Mouse (Mus musculus) forebrain, embryonic 14.5 days (tissue): ENCODE data around the gene Phlda3. TPM values are rescaled to one million over a fixed set of nuclear protein-coding genes. Genes with fewer than 3 reads are reported as not detected.

Experiments
- ATAC-seq: fragments of 200-750 bp; cut with Nextera tagmentation; 2 replicates; pipeline ENCODE4 v1.8.0; 2017; ENCODE audit warnings: mild to moderate bottlenecking, moderate library complexity
- DNase-seq: peaks from one replicate; pipeline ENCODE4 v3.0.0-alpha.2; 2015; ENCODE audit warnings: low spot score
- H3K27ac ChIP-seq: fragments of 300-500 bp; sonication (generic); 2 replicates; pipeline ENCODE4 v1.5.1; 2014; ENCODE audit warnings: low read depth, mild to moderate bottlenecking, control low read depth, low read length, moderate library complexity
- H3K27me3 ChIP-seq: fragments of 300-500 bp; sonication (generic); replicated peaks from 2 replicates; pipeline ENCODE4 v1.6.1; 2014; ENCODE audit warnings: low read length, control low read depth, mixed read lengths; ENCODE audit not compliant: control insufficient read depth, insufficient read depth
- H3K36me3 ChIP-seq: fragments of 300-500 bp; sonication (generic); 2 replicates; pipeline ENCODE4 v1.6.1; 2014; ENCODE audit warnings: low read length, control low read depth; ENCODE audit not compliant: control insufficient read depth, insufficient read depth
- H3K4me1 ChIP-seq: fragments of 300-500 bp; sonication (generic); 2 replicates; pipeline ENCODE4 v1.6.1; 2014; ENCODE audit warnings: antibody characterized with exemption, low read length, control low read depth; ENCODE audit not compliant: control insufficient read depth, insufficient read depth
- H3K4me2 ChIP-seq: fragments of 300-500 bp; sonication (generic); 2 replicates; pipeline ENCODE4 v1.6.1; 2014; ENCODE audit warnings: mild to moderate bottlenecking, control low read depth, low read length
- H3K4me3 ChIP-seq: fragments of 300-500 bp; sonication (generic); 2 replicates; pipeline ENCODE4 v1.5.1; 2014; ENCODE audit warnings: low read depth, low read length, control low read depth
- H3K9ac ChIP-seq: fragments of 300-500 bp; sonication (generic); 2 replicates; pipeline ENCODE4 v1.6.1; 2014; ENCODE audit warnings: mild to moderate bottlenecking, low read length, control low read depth, moderate library complexity
- H3K9me3 ChIP-seq: fragments of 300-500 bp; sonication (generic); replicated peaks from 2 replicates; pipeline ENCODE4 v1.6.1; 2016; ENCODE audit warnings: low read length, control low read depth, mixed read lengths; ENCODE audit not compliant: control insufficient read depth
- WGBS: fragments of 180-500 bp; shearing (Covaris S2); extraction: QIAGEN DNeasy Blood & Tissue Kit; methylation state at CpG from one replicate; pipeline ENCODE4 v1.1.7; 2014; 5-methylcytosine and 5-hydroxymethylcytosine counted together
- polyA plus RNA-seq: library from polyadenylated mRNA; unstranded; fragments of >200 nt; fragmentation: Nextera tagmentation; extraction: Ambion mirVana; gene quantifications from 2 replicates; pipeline ENCODE4 v1.2.1, GENCODE M21; 2014

The Phlda3 gene
- polyA plus RNA-seq = 16.4 and 17.4 TPM in 2 replicates

DNA sequence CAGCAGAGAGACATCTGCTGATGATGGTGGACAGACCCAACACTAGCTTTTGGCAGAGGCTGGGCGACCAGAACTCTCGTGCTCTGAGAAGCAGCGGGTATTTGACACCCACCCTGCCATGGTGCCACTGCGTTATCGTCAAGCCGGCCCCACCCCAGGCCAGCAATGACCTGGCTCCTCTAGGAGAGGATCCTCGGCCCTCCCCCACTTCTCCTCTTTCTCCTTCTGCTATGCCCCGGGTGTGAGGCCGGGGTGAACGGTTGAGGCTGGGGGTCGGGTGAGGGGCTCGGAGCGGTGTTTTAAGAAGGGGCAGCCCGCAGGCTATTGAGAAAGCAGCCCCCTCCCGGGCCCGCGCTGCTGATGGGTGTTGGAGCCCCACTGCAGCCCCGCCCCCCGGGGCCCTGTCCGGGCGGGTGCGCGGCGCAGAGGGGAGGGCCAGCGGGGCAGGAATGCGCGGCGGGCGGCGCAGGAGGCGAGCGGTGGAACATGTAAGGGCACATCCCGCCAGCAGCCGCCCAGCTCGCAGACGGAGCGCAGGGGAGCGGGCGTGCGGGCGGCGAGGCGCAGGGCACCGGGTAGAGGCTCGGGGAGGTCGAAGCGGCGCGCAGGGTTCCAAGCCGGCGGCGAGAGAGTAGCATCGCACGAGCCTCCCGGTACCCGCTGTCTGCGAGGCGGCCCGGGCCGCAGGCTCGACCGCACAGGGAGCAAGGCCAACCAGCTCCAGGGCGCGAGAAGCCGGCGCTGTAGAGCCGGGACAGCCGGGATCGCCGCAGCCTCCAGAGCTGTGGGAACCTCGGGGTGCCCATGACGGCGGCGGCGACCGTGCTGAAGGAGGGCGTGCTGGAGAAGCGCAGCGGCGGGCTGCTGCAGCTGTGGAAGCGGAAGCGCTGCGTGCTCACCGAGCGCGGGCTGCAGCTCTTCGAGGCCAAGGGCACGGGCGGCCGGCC, at the start of gene Phlda3:
TSS of gene Phlda3 (plus strand) at position 475 of the 947 bp plus-strand sequence.
- Histone ChIP-seq H3K27ac (peak within 1 kb of the TSS; percentile 60; the same call in 1 of the 2 replicates), H3K4me1 (peaks cover 10% of the 10 kb centered on the region), H3K36me3 (no peaks in the 10 kb centered on the region), H3K9me3 (no peaks in the 10 kb centered on the region), H3K4me2 (peak within 1 kb of the TSS; percentile 97), H3K4me3 (peak within 1 kb of the TSS; percentile 57), H3K27me3 (no peaks in the 10 kb centered on the region), H3K9ac (peak within 1 kb of the TSS; percentile 80)
- DNase-seq (peak; percentile 64), ATAC-seq (peak; percentile 88)
- under 1% methylated on average over 82 of the region's 90 CpGs for WGBS

GRCm38 (mm10) chr1:135719486-135719885, 46.4 kb upstream of the Phlda3 start:
- no peak overlapping the region for H3K4me2 ChIP-seq
- H3K4me1 ChIP-seq = no peaks in the 10 kb centered on the region
- DNase-seq (peak; percentile 83), ATAC-seq (peak; percentile 72)
- H3K27me3 ChIP-seq = no peaks in the 10 kb centered on the region
- no peak overlapping the region for H3K27ac ChIP-seq
- H3K9me3 ChIP-seq = no peaks in the 10 kb centered on the region
- no peak overlapping the region for H3K4me3 ChIP-seq
- no peak overlapping the region for H3K9ac ChIP-seq
- no peaks in the 10 kb centered on the region for H3K36me3 ChIP-seq
- 19% methylated on average over 9 of the region's 9 CpGs for WGBS

GRCm38 (mm10) chr1:135719983-135720382, 45.9 kb upstream of the Phlda3 start, which contains the start of gene Csrp1:
Gene Csrp1, plus strand, starts transcription at chr1:135720061.
- DNase-seq = no peak
- Histone ChIP-seq H3K27me3 (no peaks in the 10 kb centered on the region), H3K9ac (no peak within 1 kb of the TSS), H3K9me3 (no peaks in the 10 kb centered on the region), H3K4me1 (no peaks in the 10 kb centered on the region), H3K4me3 (no peak within 1 kb of the TSS), H3K36me3 (no peaks in the 10 kb centered on the region), H3K4me2 (no peak within 1 kb of the TSS), H3K27ac (no peak within 1 kb of the TSS)
- 79% methylated on average over 6 of the region's 6 CpGs for WGBS
- no peak for ATAC-seq

GRCm38 (mm10) chr1:135723016-135723415, 42.9 kb upstream of the Phlda3 start:
- no peaks in the 10 kb centered on the region for H3K27me3 ChIP-seq
- no peak for ATAC-seq

DNA sequence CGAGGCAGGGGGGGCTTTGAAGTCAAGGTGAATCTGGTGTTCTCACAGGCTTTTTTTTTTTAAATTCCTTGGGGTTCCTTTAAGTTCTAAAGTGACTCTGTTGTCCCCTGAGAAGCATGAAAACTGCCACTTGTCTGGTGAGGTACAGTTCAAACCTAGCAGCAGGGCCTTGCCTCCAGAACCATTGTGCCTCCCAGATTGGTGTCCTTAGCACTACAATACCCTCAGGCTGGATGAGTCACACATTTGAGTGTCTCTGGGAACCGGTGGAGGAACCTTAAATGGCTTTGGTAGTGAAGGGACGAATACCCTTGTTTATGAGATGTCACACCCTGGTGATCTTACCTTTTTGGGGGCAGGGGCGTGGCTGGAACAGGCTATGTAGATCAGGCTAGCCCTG, 41.8 kb upstream of the Phlda3 start:
- H3K4me2 ChIP-seq = no peak overlapping the region
- H3K9me3 ChIP-seq = no peaks in the 10 kb centered on the region
- no peaks in the 10 kb centered on the region for H3K27me3 ChIP-seq
- H3K4me3 ChIP-seq = no peak overlapping the region
- 62% methylated on average over 4 of the region's 4 CpGs for whole genome bisulfite sequencing
- H3K4me1 ChIP-seq = peaks cover 4% of the 10 kb centered on the region; the same call in 1 of the 2 replicates
- ATAC-seq (no peak), DNase-seq (no peak)
- H3K27ac ChIP-seq = no peak overlapping the region
- no peak overlapping the region for H3K9ac ChIP-seq
- H3K36me3 ChIP-seq = no peaks in the 10 kb centered on the region

More at GRCm38 (mm10) chr1:135723016-135723415, 42.9 kb upstream of the Phlda3 start:
- H3K36me3 ChIP-seq = no peaks in the 10 kb centered on the region
- H3K4me1 ChIP-seq = no peaks in the 10 kb centered on the region
- no peak for DNase-seq
- H3K4me2 ChIP-seq = no peak overlapping the region
- no peaks in the 10 kb centered on the region for H3K9me3 ChIP-seq
- WGBS = 55% methylated on average over 1 of the region's 1 CpGs
- H3K9ac ChIP-seq = no peak overlapping the region
- no peak overlapping the region for H3K4me3 ChIP-seq
- no peak overlapping the region for H3K27ac ChIP-seq

GRCm38 (mm10) chr1:135725324-135725723, 40.6 kb upstream of the Phlda3 start:
- H3K4me1 ChIP-seq = peaks cover 11% of the 10 kb centered on the region
- ATAC-seq (no peak), DNase-seq (no peak)
- no peak overlapping the region for H3K27ac ChIP-seq
- no peaks in the 10 kb centered on the region for H3K36me3 ChIP-seq
- H3K9me3 ChIP-seq = no peaks in the 10 kb centered on the region
- no peaks in the 10 kb centered on the region for H3K27me3 ChIP-seq
- WGBS = 93% methylated on average over 6 of the region's 6 CpGs
- no peak overlapping the region for H3K4me2 ChIP-seq
- no peak overlapping the region for H3K4me3 ChIP-seq
- no peak overlapping the region for H3K9ac ChIP-seq

DNA sequence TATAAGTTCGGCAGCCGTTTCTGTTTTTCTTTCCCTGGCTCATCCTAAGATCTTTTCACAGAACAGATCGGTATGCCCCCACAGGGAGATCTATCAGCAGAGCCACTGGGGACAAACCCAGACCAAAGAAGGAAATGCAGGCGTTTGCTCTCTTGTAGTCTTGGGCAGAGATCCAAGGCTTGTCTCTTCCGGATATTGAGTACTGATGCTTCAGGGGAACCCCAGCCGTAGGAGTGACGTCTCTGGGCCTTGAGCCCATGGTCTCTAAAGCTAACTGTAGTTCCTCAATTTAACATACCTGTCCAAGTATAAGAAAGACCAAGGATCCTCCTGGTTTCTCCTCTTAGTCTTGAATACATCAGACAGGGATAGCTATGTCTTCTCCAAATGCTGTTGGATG, 40.0 kb upstream of the Phlda3 start:
- 73% methylated on average over 7 of the region's 7 CpGs for WGBS
- no peak overlapping the region for H3K4me3 ChIP-seq
- DNase-seq (no peak), ATAC-seq (no peak)
- no peaks in the 10 kb centered on the region for H3K27me3 ChIP-seq
- no peak overlapping the region for H3K27ac ChIP-seq
- no peaks in the 10 kb centered on the region for H3K36me3 ChIP-seq
- peaks cover 11% of the 10 kb centered on the region for H3K4me1 ChIP-seq
- H3K4me2 ChIP-seq = no peak overlapping the region
- H3K9ac ChIP-seq = no peak overlapping the region
- no peaks in the 10 kb centered on the region for H3K9me3 ChIP-seq

DNA sequence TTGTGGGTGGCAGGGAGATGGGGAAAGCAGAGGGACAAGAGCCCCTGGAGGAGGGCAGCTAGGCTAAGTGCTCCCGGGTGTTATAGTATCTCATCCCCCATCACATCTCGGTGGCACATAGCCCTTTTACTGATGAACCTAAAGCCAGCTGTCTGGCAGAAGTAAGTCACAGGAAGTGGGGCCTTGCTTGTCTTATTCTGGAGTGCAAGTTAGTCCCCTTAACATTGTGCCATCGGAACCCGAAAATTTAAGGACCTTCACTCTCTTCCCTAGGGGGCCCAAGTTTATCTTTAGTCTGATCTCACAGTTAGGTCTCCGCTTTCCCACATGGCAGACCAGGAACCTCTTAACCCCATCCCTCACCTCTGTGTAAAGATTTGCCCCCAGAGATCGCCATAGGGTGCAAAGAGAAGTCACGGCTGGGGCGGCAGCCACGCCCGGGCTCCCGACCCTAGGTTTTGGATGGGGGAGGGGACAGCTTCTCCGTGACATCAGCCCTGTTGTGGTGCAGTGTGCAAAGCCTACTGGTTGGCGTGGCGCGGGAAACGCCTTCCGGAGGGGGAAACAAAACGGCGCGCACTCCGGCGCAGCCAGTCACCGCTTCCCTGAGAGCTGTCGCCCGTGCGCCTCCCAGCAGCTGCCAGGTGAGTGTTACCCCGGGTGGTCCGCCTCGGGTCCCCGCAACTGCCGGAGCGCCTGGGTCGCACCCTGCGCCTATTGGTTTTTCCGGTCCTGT, 37.1 kb upstream of the Phlda3 start:
- no peaks in the 10 kb centered on the region for H3K27me3 ChIP-seq
- no peaks in the 10 kb centered on the region for H3K9me3 ChIP-seq
- H3K4me2 ChIP-seq = peak overlapping the region; percentile 83
- ATAC-seq = peak; percentile 85
- H3K36me3 ChIP-seq = no peaks in the 10 kb centered on the region
- DNase-seq = peak; percentile 91
- peak overlapping the region; percentile 45 for H3K4me3 ChIP-seq
- peaks cover 27% of the 10 kb centered on the region for H3K4me1 ChIP-seq
- 2% methylated on average over 35 of the region's 35 CpGs for WGBS
- H3K27ac ChIP-seq = no peak overlapping the region
- H3K9ac ChIP-seq = peak overlapping the region; percentile 64
